Mouse (Mus musculus) layer of hippocampus, postnatal 14 days (tissue): ENCODE data around the gene Jph3. TPM values are rescaled to one million over a fixed set of nuclear protein-coding genes. Genes with fewer than 3 reads are reported as not detected.

ENCODE experiments used
- DNase-seq, 2 experiments: peaks; one replicate each; pipeline ENCODE4 v3.0.0; 2021 to 2022; ENCODE audit warnings: low spot score in 2 of 2, mixed read lengths in 1 of 2
- total RNA-seq, 2 experiments: library from RNA; stranded (reverse); gene quantifications; 2 replicates each; pipeline ENCODE4 v1.2.3; 2021

Gene Jph3
- total RNA-seq, 2 experiments from 2014 or later, result 212 to 217 TPM

- DNase-seq, result peak; percentile 93
Measured at GRCm38 (mm10) chr8:121829048-121829776, 99.8 kb downstream of the Jph3 start, which contains the start of gene Klhdc4. Klhdc4 (minus strand) TSS chr8:121829569.

GRCm38 (mm10) chr8:121829777-121830362, 100.4 kb downstream of the Jph3 start:
- DNase-seq, result peak in 1 of 2 experiments; percentile 41

GRCm38 (mm10) chr8:121832061-121832460, 102.6 kb downstream of the Jph3 start:
- DNase-seq, result no peak

GRCm38 (mm10) chr8:121832503-121832902, 103.1 kb downstream of the Jph3 start:
- peak; percentile 75 to 81 for DNase-seq

GRCm38 (mm10) chr8:121841242-121841641, 111.8 kb downstream of the Jph3 start:
- peak; percentile 58 to 63 for DNase-seq

GRCm38 (mm10) chr8:121842064-121842955, 112.9 kb downstream of the Jph3 start:
- DNase-seq, result no peak

GRCm38 (mm10) chr8:121843184-121843733, 113.8 kb downstream of the Jph3 start:
- no peak for DNase-seq

Other genes starting within 250 kb of the Jph3 start
- not detected for gene 1700018B08Rik, start 185.3 kb upstream of the Jph3 start, total RNA-seq
- gene Fbxo31, start 150.8 kb upstream of the Jph3 start, total RNA-seq, result 10 to 100 TPM; 81.3 to 98.2 TPM
- 100 to 1,000 TPM; 172 to 184 TPM for gene Map1lc3b, start 139.3 kb upstream of the Jph3 start, total RNA-seq
- gene Zcchc14, start 76.7 kb upstream of the Jph3 start, total RNA-seq, result 10 to 100 TPM; 78.1 to 83.0 TPM
- 10 to 100 TPM; 28.0 to 30.7 TPM for gene Klhdc4, start 99.9 kb downstream of the Jph3 start, total RNA-seq
- gene Slc7a5, start 178.1 kb downstream of the Jph3 start, total RNA-seq, result 100 to 1,000 TPM; 133 to 140 TPM
- not detected for gene Car5a, start 215.3 kb downstream of the Jph3 start, total RNA-seq
- 10 to 100 TPM; 27.1 to 43.0 TPM for gene Banp, start 220.1 kb downstream of the Jph3 start, total RNA-seq